Mouse (Mus musculus): ENCODE measurements around the gene Cfdp1.

DNA sequence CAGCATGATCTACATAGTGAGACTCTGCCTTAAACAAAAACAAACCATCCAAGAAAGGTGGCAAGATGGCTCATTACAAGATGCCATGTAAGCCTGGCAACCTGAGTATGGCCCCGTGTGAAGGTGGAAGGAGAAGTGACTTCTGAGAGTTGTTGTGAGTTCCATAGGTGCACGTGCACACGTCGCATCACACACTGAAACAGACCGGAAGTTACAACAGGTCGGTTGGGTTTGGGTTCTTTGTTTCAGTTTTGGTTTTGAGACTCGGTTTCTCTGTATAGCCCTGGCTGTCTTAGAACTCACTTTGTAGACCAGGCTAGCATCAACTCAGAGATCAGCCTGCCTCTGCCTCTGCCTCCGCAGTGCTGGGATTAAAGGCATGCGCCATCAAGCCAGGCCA lies 40.3 kb downstream of the Cfdp1 start:
- no peak for TF ChIP-seq CTCF (IDR thresholded peaks at IDR 0.05; ENCODE audit: low read depth)
- no peak for TF ChIP-seq EP300 (optimal IDR thresholded peaks at IDR 0.05)
